Mouse (Mus musculus) neural tube, embryonic 11.5 days (tissue): ENCODE data around the gene Ptpra. TPM values are rescaled to one million over a fixed set of nuclear protein-coding genes. Genes with fewer than 3 reads are reported as not detected.

Source experiments
- ATAC-seq: fragments of 200-750 bp; cut with Nextera tagmentation; 2 replicates; pipeline ENCODE4 v1.8.0; 2017; ENCODE audit warnings: moderate number of reproducible peaks, mild to moderate bottlenecking, moderate TSS enrichment, moderate library complexity; ENCODE audit not compliant: insufficient read depth, low FRiP score, low TSS enrichment
- DNase-seq: peaks from one replicate; pipeline ENCODE4 v3.0.0-alpha.2; 2015; ENCODE audit warnings: low spot score
- H3K27ac ChIP-seq: fragments of 300-500 bp; sonication (generic); 2 replicates; pipeline ENCODE4 v1.5.1; 2014; ENCODE audit warnings: low read depth, mild to moderate bottlenecking, low read length
- H3K27me3 ChIP-seq: fragments of 300-500 bp; sonication (generic); 2 replicates; pipeline ENCODE4 v1.6.1; 2014; ENCODE audit warnings: mild to moderate bottlenecking, low read length, mixed read lengths; ENCODE audit not compliant: control insufficient read depth, insufficient read depth
- H3K36me3 ChIP-seq: fragments of 300-500 bp; sonication (generic); 2 replicates; pipeline ENCODE4 v1.6.1; 2014; ENCODE audit warnings: mild to moderate bottlenecking, low read length, moderate library complexity, mixed read lengths; ENCODE audit not compliant: control insufficient read depth, insufficient read depth
- H3K4me1 ChIP-seq: fragments of 300-500 bp; sonication (generic); 2 replicates; pipeline ENCODE4 v1.6.1; 2014; ENCODE audit warnings: low read length, mixed read lengths; ENCODE audit not compliant: control insufficient read depth, insufficient read depth
- H3K4me2 ChIP-seq: fragments of 300-500 bp; sonication (generic); 2 replicates; pipeline ENCODE4 v1.6.1; 2014; ENCODE audit warnings: low read depth, mild to moderate bottlenecking, moderate library complexity
- H3K4me3 ChIP-seq: fragments of 300-500 bp; sonication (generic); 2 replicates; pipeline ENCODE4 v1.5.1; 2014; ENCODE audit warnings: low read depth, low read length
- H3K9ac ChIP-seq: fragments of 300-500 bp; sonication (generic); 2 replicates; pipeline ENCODE4 v1.6.1; 2014; ENCODE audit warnings: mild to moderate bottlenecking, low read length
- H3K9me3 ChIP-seq: fragments of 300-500 bp; sonication (generic); 2 replicates; pipeline ENCODE4 v1.6.1; 2016; ENCODE audit warnings: low read length; ENCODE audit not compliant: control insufficient read depth
- WGBS: fragments of 180-500 bp; shearing (Covaris S2); extraction: QIAGEN DNeasy Blood & Tissue Kit; methylation state at CpG from one replicate; pipeline ENCODE4 v1.1.7; 2014; 5-methylcytosine and 5-hydroxymethylcytosine counted together
- microRNA-seq: library from miRNA; unstranded; fragments of <30 nt; microRNA quantifications from one replicate; pipeline ENCODE4, GENCODE M21; 2016
- polyA plus RNA-seq: library from polyadenylated mRNA; unstranded; fragments of >200 nt; fragmentation: Nextera tagmentation; extraction: Ambion mirVana; gene quantifications from 2 replicates; pipeline ENCODE4 v1.2.1, GENCODE M21; 2014

Ptpra gene
- polyA plus RNA-seq, 1 experiment from 2014 or later = 105 TPM

DNA sequence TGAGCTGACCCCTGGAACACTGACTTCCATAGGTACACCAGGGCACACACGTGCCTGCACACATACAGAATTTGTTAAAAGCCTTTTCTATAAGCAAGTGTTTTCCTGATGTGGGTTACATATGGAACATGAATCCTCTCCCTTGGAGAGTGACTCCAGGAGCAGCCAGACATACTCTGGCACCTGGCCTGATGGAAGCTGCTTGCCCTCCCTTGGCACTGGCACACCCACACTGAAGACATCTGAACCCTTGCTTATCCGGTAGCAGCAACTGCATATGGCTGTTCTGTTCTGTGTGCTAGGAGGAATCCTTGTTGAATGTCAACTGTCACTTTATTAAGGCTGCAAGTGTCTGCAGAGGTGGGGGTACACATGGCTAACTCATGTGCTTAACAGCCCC lies 140.9 kb downstream of the Ptpra start:
- H3K4me1 ChIP-seq = no peaks in the 10 kb centered on the region
- no peak overlapping the region for H3K4me3 ChIP-seq
- DNase-seq (no peak), ATAC-seq (no peak)
- H3K9ac ChIP-seq = no peak overlapping the region
- H3K27ac ChIP-seq = no peak overlapping the region
- H3K27me3 ChIP-seq = no peaks in the 10 kb centered on the region
- no peaks in the 10 kb centered on the region for H3K9me3 ChIP-seq
- WGBS = 96% methylated on average over 2 of the region's 2 CpGs
- H3K4me2 ChIP-seq = no peak overlapping the region
- H3K36me3 ChIP-seq = peaks cover 3% of the 10 kb centered on the region

GRCm38 (mm10) chr2:130595596-130595995 lies 145.5 kb downstream of the Ptpra start:
- ATAC-seq (no peak), DNase-seq (no peak)

GRCm38 (mm10) chr2:130597601-130598010 lies 147.5 kb downstream of the Ptpra start:
- no peak for DNase-seq
- Histone ChIP-seq H3K4me3 (no peak overlapping the region), H3K27ac (no peak overlapping the region), H3K36me3 (peaks cover 8% of the 10 kb centered on the region), H3K27me3 (no peaks in the 10 kb centered on the region), H3K9ac (no peak overlapping the region), H3K9me3 (no peaks in the 10 kb centered on the region), H3K4me1 (no peaks in the 10 kb centered on the region), H3K4me2 (no peak overlapping the region)
- ATAC-seq = no peak
- 20% methylated on average over 1 of the region's 1 CpGs for WGBS

More at GRCm38 (mm10) chr2:130595596-130595995, 145.5 kb downstream of the Ptpra start:
- H3K4me3 ChIP-seq = no peak overlapping the region
- H3K4me2 ChIP-seq = no peak overlapping the region
- no peaks in the 10 kb centered on the region for H3K27me3 ChIP-seq
- no peak overlapping the region for H3K9ac ChIP-seq
- H3K36me3 ChIP-seq = peaks cover 8% of the 10 kb centered on the region
- H3K4me1 ChIP-seq = no peaks in the 10 kb centered on the region
- WGBS = 83% methylated on average over 1 of the region's 1 CpGs
- H3K9me3 ChIP-seq = no peaks in the 10 kb centered on the region
- no peak overlapping the region for H3K27ac ChIP-seq

GRCm38 (mm10) chr2:130598399-130598798 lies 148.3 kb downstream of the Ptpra start:
- peaks cover 8% of the 10 kb centered on the region for H3K36me3 ChIP-seq
- 86% methylated on average over 3 of the region's 3 CpGs for WGBS
- H3K4me1 ChIP-seq = no peaks in the 10 kb centered on the region

GRCm38 (mm10) chr2:130602195-130602594 lies 152.1 kb downstream of the Ptpra start:
- 90% methylated on average over 4 of the region's 4 CpGs for WGBS
- H3K36me3 ChIP-seq = peaks cover 8% of the 10 kb centered on the region
- ATAC-seq = no peak

More at GRCm38 (mm10) chr2:130598399-130598798, 148.3 kb downstream of the Ptpra start:
- DNase-seq (no peak), ATAC-seq (no peak)
- Histone ChIP-seq H3K27me3 (no peaks in the 10 kb centered on the region), H3K27ac (no peak overlapping the region), H3K9me3 (no peaks in the 10 kb centered on the region), H3K9ac (no peak overlapping the region), H3K4me2 (no peak overlapping the region), H3K4me3 (no peak overlapping the region)

More at GRCm38 (mm10) chr2:130602195-130602594, 152.1 kb downstream of the Ptpra start:
- Histone ChIP-seq H3K27ac (no peak overlapping the region), H3K27me3 (no peaks in the 10 kb centered on the region), H3K9me3 (no peaks in the 10 kb centered on the region), H3K4me1 (no peaks in the 10 kb centered on the region), H3K4me3 (no peak overlapping the region), H3K4me2 (no peak overlapping the region), H3K9ac (no peak overlapping the region)
- no peak for DNase-seq

Small RNA genes within 50 kb of the gene (microRNA-seq; reads per million reads assigned to microRNA genes)
- not detected for gene Gm23876

Other genes with a start within 250 kb of the Ptpra start
- 335 and 348 TPM in 2 replicates for gene Nop56, start 175.8 kb upstream of the Ptpra start, polyA plus RNA-seq
- gene Idh3b, start 165.7 kb upstream of the Ptpra start, polyA plus RNA-seq = 148 and 149 TPM in 2 replicates
- gene Ebf4, start 155.1 kb upstream of the Ptpra start, polyA plus RNA-seq = 2.0 and 2.1 TPM in 2 replicates
- gene Cpxm1, start 52.7 kb upstream of the Ptpra start, polyA plus RNA-seq = 32.3 and 32.6 TPM in 2 replicates
- 0.16 TPM in 1 of 2 replicates, not detected in the other for gene Gm28372, start 45.0 kb upstream of the Ptpra start, polyA plus RNA-seq
- gene 1700020A23Rik, start 45.0 kb upstream of the Ptpra start, polyA plus RNA-seq = not detected in 2 replicates
- gene Tmem239, start 43.8 kb upstream of the Ptpra start, polyA plus RNA-seq = 0.17 TPM in 1 of 2 replicates, not detected in the other
- gene Vps16, start 25.9 kb upstream of the Ptpra start, polyA plus RNA-seq = 77.7 and 85.7 TPM in 2 replicates
- 7.7 and 9.0 TPM in 2 replicates for gene Pced1a, start 25.6 kb upstream of the Ptpra start, polyA plus RNA-seq
- 77.0 and 85.8 TPM in 2 replicates for gene Mrps26, start 113.5 kb downstream of the Ptpra start, polyA plus RNA-seq
- 0.48 TPM in 1 of 2 replicates, not detected in the other for gene Oxt, start 125.9 kb downstream of the Ptpra start, polyA plus RNA-seq
- not detected in 2 replicates for gene Avp, start 132.3 kb downstream of the Ptpra start, polyA plus RNA-seq
- gene Fastkd5, start 179.7 kb downstream of the Ptpra start, polyA plus RNA-seq = 20.4 and 21.8 TPM in 2 replicates
- gene Ubox5, start 179.8 kb downstream of the Ptpra start, polyA plus RNA-seq = 19.1 and 21.6 TPM in 2 replicates
- gene Lzts3, start 192.5 kb downstream of the Ptpra start, polyA plus RNA-seq = 0.84 and 1.1 TPM in 2 replicates
- gene Ddrgk1, start 214.4 kb downstream of the Ptpra start, polyA plus RNA-seq = 44.5 and 44.8 TPM in 2 replicates
- gene Itpa, start 217.3 kb downstream of the Ptpra start, polyA plus RNA-seq = 143 and 144 TPM in 2 replicates
- 0.32 and 0.52 TPM in 2 replicates for gene Slc4a11, start 247.2 kb downstream of the Ptpra start, polyA plus RNA-seq